Mouse (Mus musculus) layer of hippocampus, postnatal 36 days (tissue): ENCODE results near the gene Fdps. TPM values are rescaled to one million over a fixed set of nuclear protein-coding genes. Genes with fewer than 3 reads are reported as not detected.

Source experiments
- total RNA-seq, 2 experiments: library from RNA; stranded (reverse); gene quantifications; 2 replicates each; pipeline ENCODE4 v1.2.3; 2021

The Fdps gene
- total RNA-seq, 2 experiments from 2014 or later, result 78.8 to 80.0 TPM

Other genes with a start within 250 kb of the Fdps start
- 10 to 100 TPM; 22.0 to 22.1 TPM for gene Msto1, start 188.0 kb downstream of the Fdps start, total RNA-seq
- gene Ash1l, start 151.3 kb downstream of the Fdps start, total RNA-seq, result 10 to 100 TPM; 83.5 to 90.8 TPM
- 100 to 1,000 TPM; 112 to 118 TPM for gene Dap3, start 150.8 kb downstream of the Fdps start, total RNA-seq
- gene Rusc1, start 8.6 kb downstream of the Fdps start, total RNA-seq, result 100 to 1,000 TPM; 129 to 137 TPM
- not detected for gene Gm43738, start 860 bp downstream of the Fdps start, total RNA-seq
- not detected for gene Pklr, start 34.2 kb upstream of the Fdps start, total RNA-seq
- 10 to 100 TPM; 11.8 to 12.1 TPM for gene Hcn3, start 58.2 kb upstream of the Fdps start, total RNA-seq
- 10 to 100 TPM; 52.0 to 53.4 TPM for gene Clk2, start 62.8 kb upstream of the Fdps start, total RNA-seq
- 10 to 100 TPM; 66.8 to 71.9 TPM for gene Scamp3, start 75.5 kb upstream of the Fdps start, total RNA-seq
- gene Fam189b, start 81.2 kb upstream of the Fdps start, total RNA-seq, result 10 to 100 TPM; 57.8 to 71.0 TPM
- gene Gba, start 101.0 kb upstream of the Fdps start, total RNA-seq, result 10 to 100 TPM; 57.0 to 61.9 TPM
- 10 to 100 TPM; 37.7 to 38.1 TPM for gene Thbs3, start 113.2 kb upstream of the Fdps start, total RNA-seq
- gene Mtx1, start 125.1 kb upstream of the Fdps start, total RNA-seq, result 10 to 100 TPM; 89.5 to 93.8 TPM
- gene Muc1, start 127.1 kb upstream of the Fdps start, total RNA-seq, result 1 to 10 TPM in 1 of 2 experiments, under 1 TPM in 1; 0.61 to 1.0 TPM
- gene Krtcap2, start 144.0 kb upstream of the Fdps start, total RNA-seq, result 10 to 100 TPM; 71.4 to 86.2 TPM
- gene Trim46, start 144.3 kb upstream of the Fdps start, total RNA-seq, result 10 to 100 TPM; 86.7 to 93.7 TPM
- gene Dpm3, start 157.4 kb upstream of the Fdps start, total RNA-seq, result 10 to 100 TPM; 50.4 to 65.2 TPM
- gene Slc50a1, start 168.6 kb upstream of the Fdps start, total RNA-seq, result 10 to 100 TPM; 44.0 to 47.1 TPM
- gene Efna1, start 179.2 kb upstream of the Fdps start, total RNA-seq, result 1 to 10 TPM; 8.8 to 9.9 TPM
- gene Efna3, start 221.0 kb upstream of the Fdps start, total RNA-seq, result 10 to 100 TPM; 67.0 to 69.9 TPM
- under 1 TPM; 0.56 to 0.62 TPM for gene Efna4, start 236.1 kb upstream of the Fdps start, total RNA-seq
- 100 to 1,000 TPM; 108 to 123 TPM for gene Adam15, start 248.0 kb upstream of the Fdps start, total RNA-seq